In the genomic region with DNA sequence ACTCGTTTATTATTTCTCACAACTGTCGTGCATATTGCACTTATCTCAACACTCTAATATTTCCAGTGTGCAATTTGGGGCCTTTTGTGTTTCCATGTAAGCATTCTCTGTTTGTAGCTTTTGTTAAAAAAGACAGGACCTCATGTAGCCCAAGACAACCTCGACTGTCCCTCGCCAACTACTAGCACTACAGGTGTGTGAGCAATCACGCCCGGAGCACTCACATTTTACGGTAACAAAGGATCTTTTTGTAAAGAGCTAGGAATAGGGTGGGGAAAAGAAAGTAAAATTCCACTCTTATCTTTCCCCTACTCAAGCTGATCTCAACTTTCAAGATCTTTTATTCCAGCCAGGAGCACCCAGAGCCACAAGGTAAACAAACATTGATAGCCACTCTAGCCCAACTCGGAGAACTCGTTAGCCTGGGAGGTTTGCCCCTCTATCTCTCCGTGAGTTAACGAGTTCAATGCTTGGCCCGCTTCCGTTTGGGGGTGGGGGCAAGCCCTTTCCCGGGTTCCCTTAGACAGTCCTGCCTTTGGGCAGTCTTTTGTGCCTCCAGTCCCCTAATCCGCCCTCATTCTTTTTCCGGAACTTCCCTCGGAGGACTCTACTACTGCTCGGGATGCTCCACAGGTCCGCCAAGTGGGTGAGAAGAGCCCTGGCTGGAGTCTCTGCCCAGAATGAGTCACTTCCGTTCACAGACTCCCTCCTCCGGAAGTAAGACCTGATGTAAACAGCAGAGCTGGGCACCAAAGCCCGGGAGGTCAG, we compare ENCODE assay signal across 8 mouse cellular contexts. TPM values are rescaled to one million over a fixed set of nuclear protein-coding genes. Genes with fewer than 3 reads are reported as not detected.
A peak's percentile ranks its signal among the peaks of the same experiment; 100 is the strongest.
DNase-seq lines count a peak whose midpoint lies in the region; ATAC-seq and TF ChIP-seq lines count a peak whose summit lies in the region.

A gene (plus strand): TSS at position 732 of the 768 bp plus-strand sequence.

- in situ Hi-C loops in Patski (cut with MboI; ENCODE audit: low pct_unique_long_range_greater_than_20kb): no loop called here

- peak within 1 kb of the TSS; percentile 67 for H3K4me2 ChIP-seq in hindbrain, embryonic 15.5 days

- H3K4me1 ChIP-seq in hindbrain, embryonic 15.5 days (replicated peaks): peaks cover 7% of the 10 kb centered on the region

- CTCF ChIA-PET in Patski (lab: Charles Lee): no interaction called here

- peak within 1 kb of the TSS; percentile 95 for H3K27ac ChIP-seq in hindbrain, embryonic 15.5 days (replicated peaks)
- H3K27ac ChIP-seq in macrophage: peak within 1 kb of the TSS; percentile 84

- 22% methylated on average over 22 of the region's 22 CpGs for WGBS in hindbrain, embryonic 15.5 days
- 28% methylated on average over 20 of the region's 22 CpGs for WGBS in macrophage (ENCODE audit: missing documents)

- ATAC-seq in Patski: peak; percentile 84
- ATAC-seq in hindbrain, embryonic 15.5 days (ENCODE audit: low FRiP score, low read depth): peak; percentile 91

- peaks cover 14% of the 10 kb centered on the region; the same call in 1 of the 2 replicates for H3K79me2 ChIP-seq in macrophage (ENCODE audit: inconsistent target)

- H3K4me3 ChIP-seq in hindbrain, embryonic 15.5 days: peak within 1 kb of the TSS; percentile 54
- H3K4me3 ChIP-seq in macrophage (ENCODE audit: inconsistent target): peak within 1 kb of the TSS; percentile 67

- POLR2A ChIA-PET in Patski (lab: Charles Lee): interaction anchor here (0.5 kb wide), 1 partner anchor 66 kb away, joined by 3 read pairs; no protein-coding TSS in a partner anchor

- TF ChIP-seq CTCF in Patski (IDR thresholded peaks at IDR 0.05): no peak

- H3K36me3 ChIP-seq in hindbrain, embryonic 15.5 days: no peaks in the 10 kb centered on the region
- H3K36me3 ChIP-seq in macrophage (ENCODE audit: inconsistent target): no peaks in the 10 kb centered on the region

- peak within 1 kb of the TSS; percentile 50 for H3K9ac ChIP-seq in hindbrain, embryonic 15.5 days

- no peaks in the 10 kb centered on the region for H3K9me3 ChIP-seq in hindbrain, embryonic 15.5 days

- H3K27me3 ChIP-seq in Patski: peaks cover 5% of the 10 kb centered on the region
- H3K27me3 ChIP-seq in hindbrain, embryonic 15.5 days: no peaks in the 10 kb centered on the region

- DNase-seq in Patski (ENCODE audit: low read depth, low spot score): peak; percentile 38
- DNase-seq in cerebellum, postnatal 25 days: peak; percentile 75
- peak; percentile 33 for DNase-seq in frontal cortex, postnatal 25 days (ENCODE audit: low spot score in 2 of 2)
- peak; percentile 48 to 62 for DNase-seq in left cerebral cortex, adult 18-20 months (ENCODE audit: low spot score in 2 of 2)
- DNase-seq in retina, postnatal 7 days (ENCODE audit: low read depth, low spot score): peak; percentile 62
- DNase-seq in urinary bladder, adult 18-20 months (ENCODE audit: low spot score in 2 of 2): peak; percentile 59 to 71

RNA-seq across cellular contexts. Expression of the gene that starts here (rescaled TPM):
- not detected for polyA plus RNA-seq in Patski (2021)
- polyA plus RNA-seq in hindbrain, embryonic 15.5 days (2015; fragmentation: Nextera tagmentation; extraction: Ambion mirVana): 1.9 TPM in 1 of 2 replicates, not detected in the other
- total RNA-seq in left cerebral cortex, adult 18-20 months (2021): 1 to 10 TPM in 1 of 2 experiments, not detected in 1; 1.6 TPM
- not detected for total RNA-seq in macrophage (2018; cell fraction: chromatin; rRNA removed)
- under 1 TPM in 2 of 26 experiments, not detected in 24; 0.29 to 0.37 TPM for total RNA-seq in macrophage (2018; cell fraction: cytosol; rRNA removed)
- not detected for total RNA-seq in macrophage (2018; cell fraction: nucleus; rRNA removed)
- not detected in 3 replicates for polyA plus RNA-seq in macrophage (2018)

Comparison
In these comparisons a context has a peak if more than half of its experiments do, and no peak if none do; other contexts are left out.
1. Peak in every context shown above with its lines: DNase-seq, ATAC-seq, H3K4me3 ChIP-seq and H3K27ac ChIP-seq.
2. Peak in DNase-seq and ATAC-seq in Patski; RNA of the gene not detected or under 1 TPM.